In the genomic region with DNA sequence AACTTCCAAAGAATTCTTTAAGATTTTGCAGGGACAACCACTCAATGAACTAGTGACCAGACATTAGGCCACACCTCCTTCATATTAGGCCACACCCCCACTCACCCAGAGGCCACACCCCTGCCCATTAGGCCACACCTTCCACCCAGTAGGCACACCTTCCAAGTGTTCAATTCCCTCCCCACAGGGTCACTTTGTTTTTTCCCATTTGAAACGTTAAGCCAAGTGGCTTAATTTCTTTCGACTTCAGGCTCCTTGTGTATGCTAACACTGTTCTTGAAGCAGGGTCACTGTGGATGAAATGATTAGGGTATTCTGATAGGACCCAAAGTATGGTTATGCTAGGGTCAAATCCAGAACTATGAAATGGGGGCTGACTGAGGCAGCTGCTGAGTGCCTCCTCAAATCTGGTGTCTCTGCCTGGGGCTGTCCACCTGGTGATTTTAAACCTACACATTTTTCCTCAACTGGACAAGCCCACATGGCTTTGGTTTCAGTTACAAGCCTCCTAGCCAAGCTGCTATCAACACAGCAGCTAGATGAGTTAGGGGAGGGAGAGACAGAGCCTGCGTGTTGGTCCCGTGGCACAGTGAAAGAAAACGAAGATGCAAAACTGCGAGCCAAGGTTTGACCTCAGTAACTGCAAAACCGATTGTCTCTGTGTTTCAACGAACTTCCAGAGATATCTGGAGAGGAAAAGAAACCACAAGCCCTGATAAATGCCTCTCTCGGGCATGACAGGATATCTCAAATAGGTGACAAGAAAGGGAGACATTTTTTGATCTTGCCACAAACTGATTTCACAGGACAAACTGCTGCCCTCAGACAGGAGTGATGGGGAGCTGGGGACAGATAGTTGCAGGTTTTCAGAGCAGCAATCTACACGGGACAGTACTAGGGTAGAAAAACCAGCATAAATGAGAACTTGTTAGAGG, we compare ENCODE assay signal across 26 mouse cellular contexts.
A peak's percentile ranks its signal among the peaks of the same experiment; 100 is the strongest.
DNase-seq lines count a peak whose midpoint lies in the region; ATAC-seq lines count a peak whose summit lies in the region.
"Had no signal": no experiment of that assay in that cellular context is flagged by ENCODE, and none has a peak within 500 bp of the region (broad histone marks: within the 10 kb centered on the region; RNA-seq: fewer than 3 reads in every experiment).

No protein-coding gene starts in this region.

- intact Hi-C loops in heart, postnatal 14 days (cut with DNase I) = no loop called here

- no peaks in the 10 kb centered on the region for H3K27me3 ChIP-seq in heart, embryonic 15.5 days
- no peaks in the 10 kb centered on the region for H3K27me3 ChIP-seq in limb, embryonic 10.5 days (ENCODE audit: low read depth, poor library complexity, severe bottlenecking)
- H3K27me3 ChIP-seq in liver, embryonic 15.5 days = no peaks in the 10 kb centered on the region
- H3K27me3 ChIP-seq in hindbrain, embryonic 11.5 days (ENCODE audit: control insufficient read depth, insufficient read depth, low read length) = no peaks in the 10 kb centered on the region
- H3K27me3 ChIP-seq in midbrain, embryonic 13.5 days = peaks cover 8% of the 10 kb centered on the region
- H3K27me3 ChIP-seq: kidney, embryonic 15.5 days had no signal

- H3K4me1 ChIP-seq in heart, embryonic 15.5 days (replicated peaks) = peaks cover 6% of the 10 kb centered on the region
- peaks cover 43% of the 10 kb centered on the region for H3K4me1 ChIP-seq in limb, embryonic 10.5 days
- H3K4me1 ChIP-seq in liver, embryonic 15.5 days (replicated peaks) = peaks cover 15% of the 10 kb centered on the region; the same call in 1 of the 2 replicates
- H3K4me1 ChIP-seq in hindbrain, embryonic 11.5 days (replicated peaks; ENCODE audit: control insufficient read depth, insufficient read depth, low read length) = no peaks in the 10 kb centered on the region
- peaks cover 7% of the 10 kb centered on the region; the same call in 1 of the 2 replicates for H3K4me1 ChIP-seq in midbrain, embryonic 13.5 days (replicated peaks)

- no peaks in the 10 kb centered on the region for H3K9me3 ChIP-seq in heart, embryonic 15.5 days (replicated peaks)
- H3K9me3 ChIP-seq in limb, embryonic 10.5 days (replicated peaks) = no peaks in the 10 kb centered on the region
- H3K9me3 ChIP-seq in liver, embryonic 15.5 days (replicated peaks) = no peaks in the 10 kb centered on the region
- H3K9me3 ChIP-seq in hindbrain, embryonic 11.5 days (ENCODE audit: control insufficient read depth, low read length) = no peaks in the 10 kb centered on the region
- H3K9me3 ChIP-seq in midbrain, embryonic 13.5 days = no peaks in the 10 kb centered on the region
- H3K9me3 ChIP-seq: kidney, embryonic 15.5 days; neural tube, embryonic 13.5 days had no signal

- H3K4me3 ChIP-seq in heart, embryonic 15.5 days = no peak overlapping the region
- H3K4me3 ChIP-seq in limb, embryonic 10.5 days = no peak overlapping the region
- H3K4me3 ChIP-seq in liver, embryonic 15.5 days (replicated peaks) = no peak overlapping the region
- H3K4me3 ChIP-seq in hindbrain, embryonic 11.5 days (ENCODE audit: low read depth, low read length) = no peak overlapping the region
- H3K4me3 ChIP-seq in midbrain, embryonic 13.5 days (replicated peaks) = no peak overlapping the region
- H3K4me3 ChIP-seq: forebrain, embryonic 12.5 days; kidney, embryonic 15.5 days; left cerebral cortex, adult 2 months; neural tube, embryonic 13.5 days had no signal

- WGBS in heart, embryonic 15.5 days = 41% methylated on average over 10 of the region's 10 CpGs
- WGBS in limb, embryonic 10.5 days = 85% methylated on average over 10 of the region's 10 CpGs
- 22% methylated on average over 10 of the region's 10 CpGs for WGBS in liver, embryonic 15.5 days (ENCODE audit: insufficient replicate concordance)
- WGBS in hindbrain, embryonic 11.5 days = 85% methylated on average over 10 of the region's 10 CpGs
- WGBS in midbrain, embryonic 13.5 days = 90% methylated on average over 10 of the region's 10 CpGs

- H3K36me3 ChIP-seq in heart, embryonic 15.5 days = no peaks in the 10 kb centered on the region
- H3K36me3 ChIP-seq in limb, embryonic 10.5 days = no peaks in the 10 kb centered on the region
- no peaks in the 10 kb centered on the region for H3K36me3 ChIP-seq in liver, embryonic 15.5 days (replicated peaks)
- no peaks in the 10 kb centered on the region for H3K36me3 ChIP-seq in hindbrain, embryonic 11.5 days (ENCODE audit: control insufficient read depth, insufficient read depth, low read length)
- H3K36me3 ChIP-seq in midbrain, embryonic 13.5 days = no peaks in the 10 kb centered on the region
- H3K36me3 ChIP-seq: forebrain, embryonic 12.5 days; kidney, embryonic 15.5 days; neural tube, embryonic 13.5 days had no signal

- H3K27ac ChIP-seq in heart, embryonic 15.5 days = no peak overlapping the region
- H3K27ac ChIP-seq in limb, embryonic 10.5 days = peak overlapping the region; percentile 50; the same call in 1 of the 2 replicates
- H3K27ac ChIP-seq in liver, embryonic 15.5 days (replicated peaks) = 0 out of 2 replicates have a peak overlapping the region, but pooled peaks have one; percentile 19
- H3K27ac ChIP-seq in hindbrain, embryonic 11.5 days (ENCODE audit: low read depth, low read length) = no peak overlapping the region
- H3K27ac ChIP-seq in midbrain, embryonic 13.5 days = no peak overlapping the region
- H3K27ac ChIP-seq: forebrain, embryonic 12.5 days; left cerebral cortex, adult 2 months; neural tube, embryonic 13.5 days had no signal

- H3K9ac ChIP-seq in heart, embryonic 15.5 days = no peak overlapping the region
- H3K9ac ChIP-seq in liver, embryonic 15.5 days = no peak overlapping the region
- H3K9ac ChIP-seq in hindbrain, embryonic 11.5 days (ENCODE audit: low read depth, low read length) = no peak overlapping the region
- no peak overlapping the region for H3K9ac ChIP-seq in midbrain, embryonic 13.5 days (replicated peaks)
- H3K9ac ChIP-seq: forebrain, embryonic 12.5 days; kidney, embryonic 15.5 days; lung, embryonic 14.5 days; neural tube, embryonic 13.5 days had no signal

- no peak overlapping the region for H3K4me2 ChIP-seq in heart, embryonic 15.5 days
- H3K4me2 ChIP-seq in liver, embryonic 15.5 days = no peak overlapping the region; the same call in 1 of the 2 replicates
- no peak overlapping the region for H3K4me2 ChIP-seq in hindbrain, embryonic 11.5 days (replicated peaks; ENCODE audit: low read depth, low read length)
- H3K4me2 ChIP-seq in midbrain, embryonic 13.5 days (replicated peaks) = no peak overlapping the region
- H3K4me2 ChIP-seq: forebrain, embryonic 12.5 days; kidney, embryonic 15.5 days; lung, embryonic 14.5 days; midbrain, embryonic 11.5 days; neural tube, embryonic 13.5 days had no signal

- 0 out of 2 replicates have a peak, but pooled peaks have one; percentile 31 for ATAC-seq in heart, embryonic 15.5 days (replicated peaks; ENCODE audit: insufficient number of reproducible peaks, insufficient read depth, low FRiP score, low read depth)
- peak; percentile 63 for ATAC-seq in liver, embryonic 15.5 days (ENCODE audit: insufficient read depth)
- ATAC-seq in hindbrain, embryonic 11.5 days (ENCODE audit: low FRiP score) = no peak
- no peak for ATAC-seq in midbrain, embryonic 13.5 days
- ATAC-seq: hindbrain, embryonic 16.5 days; intestine, embryonic 16.5 days had no signal

- DNase-seq in heart, postnatal 14 days = no peak
- DNase-seq in limb, embryonic 10.5 days (ENCODE audit: low spot score) = no peak
- no peak for DNase-seq in hindbrain, embryonic 11.5 days (ENCODE audit: low spot score)
- DNase-seq in T-cell, adult 2 months (ENCODE audit: low spot score) = no peak
- DNase-seq: adrenal gland, adult 8-10 months; cerebellum, adult 11 months; cerebellum, postnatal 14 days; embryo, embryonic 11 days; gastrocnemius, postnatal 14 days; heart, adult 18-20 months; kidney, postnatal 4 days; layer of hippocampus, adult 9-11 months; lung, embryonic 14.5 days; lung, postnatal 36 days; right cerebral cortex, adult 18-20 months; thymus, postnatal 14 days had no signal

Comparison
In these comparisons a context has a peak if more than half of its experiments do, and no peak if none do; other contexts are left out.
1. ATAC-seq: peak in heart, embryonic 15.5 days (single experiment) and liver, embryonic 15.5 days (single experiment); none in hindbrain, embryonic 11.5 days (single experiment) and midbrain, embryonic 13.5 days (single experiment).
2. H3K27ac ChIP-seq: peak in limb, embryonic 10.5 days (single experiment) and liver, embryonic 15.5 days (single experiment); none in heart, embryonic 15.5 days (single experiment), hindbrain, embryonic 11.5 days (single experiment) and midbrain, embryonic 13.5 days (single experiment).